Mouse (Mus musculus) ovary, adult 2 months (tissue): ENCODE data around the gene Gm42372. TPM values are rescaled to one million over a fixed set of nuclear protein-coding genes. Genes with fewer than 3 reads are reported as not detected.

Experiments used
- polyA plus RNA-seq: library from polyadenylated mRNA; depleted of rRNA; stranded (reverse); fragments of >200 nt; gene quantifications from 2 replicates; pipeline ENCODE4 v1.2.3, GENCODE M21; 2012; rRNA removed

The Gm42372 gene
- not detected in 2 replicates for polyA plus RNA-seq

GRCm38 (mm10) chr7:16982859-16983568, at the start of gene Gm42372:
Gm42372 (plus strand) TSS chr7:16983086.

GRCm38 (mm10) chr7:16944061-16944807, 38.7 kb upstream of the Gm42372 start, which contains the start of gene Pnmal2:
Pnmal2 (plus strand) TSS chr7:16944682.

GRCm38 (mm10) chr7:16959539-16960187, 23.2 kb upstream of the Gm42372 start, which contains the start of gene Pnmal1:
Pnmal1 (plus strand) TSS chr7:16959679.

GRCm38 (mm10) chr7:16992451-16992807, 9.5 kb downstream of the Gm42372 start, which contains the start of gene Ccdc8:
Ccdc8 (plus strand) TSS chr7:16992708.

GRCm38 (mm10) chr7:17027588-17028343, 44.9 kb downstream of the Gm42372 start, which contains the start of gene Ppp5c:
Ppp5c (minus strand) TSS chr7:17027924.

Other genes starting within 250 kb of the Gm42372 start
- gene Ap2s1, start 244.7 kb upstream of the Gm42372 start, polyA plus RNA-seq, result 428 and 496 TPM in 2 replicates
- gene Slc1a5, start 201.7 kb upstream of the Gm42372 start, polyA plus RNA-seq, result 139 and 161 TPM in 2 replicates
- gene Strn4, start 167.2 kb upstream of the Gm42372 start, polyA plus RNA-seq, result 252 and 277 TPM in 2 replicates
- gene Fkrp, start 166.4 kb upstream of the Gm42372 start, polyA plus RNA-seq, result 57.3 and 74.0 TPM in 2 replicates
- 46.5 and 46.8 TPM in 2 replicates for gene Prkd2, start 140.2 kb upstream of the Gm42372 start, polyA plus RNA-seq
- 95.2 and 147 TPM in 2 replicates for gene Dact3, start 107.8 kb upstream of the Gm42372 start, polyA plus RNA-seq
- 19.1 and 23.5 TPM in 2 replicates for gene Gng8, start 91.3 kb upstream of the Gm42372 start, polyA plus RNA-seq
- 6.1 and 7.4 TPM in 2 replicates for gene Ptgir, start 76.6 kb upstream of the Gm42372 start, polyA plus RNA-seq
- 366 and 378 TPM in 2 replicates for gene Calm3, start 59.0 kb upstream of the Gm42372 start, polyA plus RNA-seq
- 6.3 and 6.9 TPM in 2 replicates for gene Pnmal2, start 38.4 kb upstream of the Gm42372 start, polyA plus RNA-seq
- 0.35 and 0.60 TPM in 2 replicates for gene Pnmal1, start 23.4 kb upstream of the Gm42372 start, polyA plus RNA-seq
- 32.5 and 34.4 TPM in 2 replicates for gene Ccdc8, start 9.6 kb downstream of the Gm42372 start, polyA plus RNA-seq
- 213 and 231 TPM in 2 replicates for gene Ppp5c, start 44.8 kb downstream of the Gm42372 start, polyA plus RNA-seq
- gene Hif3a, start 79.3 kb downstream of the Gm42372 start, polyA plus RNA-seq, result 1.9 and 3.2 TPM in 2 replicates
- 0.10 and 0.13 TPM in 2 replicates for gene Psg16, start 91.0 kb downstream of the Gm42372 start, polyA plus RNA-seq
- not detected in 2 replicates for gene Ceacam3, start 167.2 kb downstream of the Gm42372 start, polyA plus RNA-seq
- gene Psg29, start 220.4 kb downstream of the Gm42372 start, polyA plus RNA-seq, result not detected in 2 replicates